Mouse (Mus musculus): Measurements from ENCODE around the gene Olfr458.

DNA sequence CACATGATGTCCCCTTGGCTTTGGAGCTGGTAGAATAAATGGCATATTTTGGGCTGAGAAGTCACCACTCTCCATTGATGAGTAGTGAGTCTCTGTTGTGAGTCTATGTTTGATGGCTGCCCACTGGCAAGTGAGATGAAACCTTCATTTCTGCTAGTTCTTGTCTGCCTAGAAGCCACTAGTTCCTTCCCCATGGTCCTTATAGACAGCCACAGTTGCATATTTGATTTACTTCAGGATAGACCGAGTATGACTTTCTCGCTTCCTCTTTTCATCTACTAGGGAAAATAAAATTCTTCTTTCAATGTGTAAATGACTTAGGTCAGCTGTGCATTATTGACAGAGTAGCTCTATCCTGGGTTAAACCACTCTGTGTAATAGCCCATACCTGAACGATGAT, 40.5 kb downstream of the Olfr458 start:
- TF ChIP-seq CTCF (IDR thresholded peaks at IDR 0.05; ENCODE audit: extremely low read depth, insufficient read length, insufficient replicate concordance, low read depth, low read length) = no peak
- no peak for TF ChIP-seq POLR2A (IDR thresholded peaks at IDR 0.05; ENCODE audit: low read depth, low read length)

Measured in small intestine, adult 2 months (tissue).